Mouse (Mus musculus) stomach, postnatal 0 days (tissue): ENCODE measurements at regions not wholly inside any gene's neighbourhood (a gene's known extent, or its start where the extent isn't known, plus 50 kb on each side); places are given as distances from the start of the nearest gene placed in this dataset.

Source experiments
- CTCF ChIP-seq: IDR thresholded peaks from 2 replicates; pipeline ENCODE4 v1.5.1; 2016; ENCODE audit warnings: antibody characterized with exemption, low read depth, mild to moderate bottlenecking, moderate library complexity
- EP300 ChIP-seq: optimal IDR thresholded peaks from 2 replicates; pipeline ENCODE3; 2016; ENCODE audit warnings: antibody characterized with exemption

DNA sequence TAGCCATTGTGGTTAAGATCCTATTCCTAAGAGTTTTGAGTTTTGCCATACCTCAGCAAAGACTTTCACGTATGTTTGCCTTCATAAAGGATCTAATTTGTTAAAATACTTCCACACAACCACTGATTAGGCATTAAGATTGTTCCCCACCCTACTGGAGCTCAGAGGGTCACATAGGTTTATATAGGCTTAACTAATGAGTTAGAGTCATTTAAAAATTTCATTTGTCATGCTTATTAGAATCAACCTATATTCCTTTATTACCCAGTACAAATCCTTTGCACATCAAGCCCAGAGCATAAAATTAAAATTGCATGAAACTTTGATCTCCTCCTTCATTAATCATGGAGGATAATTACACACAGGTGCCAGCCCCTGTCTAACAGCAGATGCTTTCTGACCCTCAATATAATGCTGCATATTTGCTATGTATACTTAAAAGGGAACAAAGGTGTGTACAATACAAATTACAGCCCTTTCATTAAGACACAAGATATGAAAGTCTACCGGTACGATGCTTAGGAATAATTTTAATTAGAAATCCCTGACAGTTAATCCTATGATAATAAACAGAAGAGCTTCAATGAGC, 254.8 kb upstream of the Arhgap42 start:
- TF ChIP-seq CTCF (no peak), EP300 (no peak)
